Mouse (Mus musculus) leukemia stem cell, adult 10-12 weeks (primary cell): ENCODE results near the gene Eras. TPM values are rescaled to one million over a fixed set of nuclear protein-coding genes. Genes with fewer than 3 reads are reported as not detected.

ENCODE experiments used
- polyA plus RNA-seq: library from polyadenylated mRNA; stranded (reverse); fragments of >175 nt; gene quantifications from 2 replicates; pipeline ENCODE4 v1.2.3, GENCODE M21; 2012; ENCODE audit warnings: low replicate concordance

The Eras gene
- not detected in 2 replicates for polyA plus RNA-seq

GRCm38 (mm10) chrX:7928270-7928790 lies at the start of gene Eras:
Gene Eras (minus strand): TSS chrX:7928607.

GRCm38 (mm10) chrX:7977892-7978291 lies 49.5 kb upstream of the Eras start, which contains the start of gene Gata1:
Gene Gata1 (minus strand): TSS chrX:7978071.

GRCm38 (mm10) chrX:7947108-7947899 lies 18.9 kb upstream of the Eras start, which contains the start of gene Hdac6:
Gene Hdac6 (minus strand): TSS chrX:7947889.

GRCm38 (mm10) chrX:7919601-7920383 lies 8.6 kb downstream of the Eras start, which contains the start of gene Pcsk1n:
Gene Pcsk1n (plus strand): TSS chrX:7919822.

GRCm38 (mm10) chrX:7909242-7909641 lies 19.2 kb downstream of the Eras start, which contains the start of gene Gm10490:
Gene Gm10490 (plus strand): TSS chrX:7909542.

GRCm38 (mm10) chrX:7907735-7908134 lies 20.7 kb downstream of the Eras start, which contains the start of gene Gm10491:
Gene Gm10491 (minus strand): TSS chrX:7907835.

GRCm38 (mm10) chrX:7898880-7899874 lies 29.2 kb downstream of the Eras start, which contains the start of the genes Pqbp1 and Timm17b:
Gene Pqbp1 (minus strand): TSS chrX:7899269.
Gene Timm17b (plus strand): TSS chrX:7899357.

GRCm38 (mm10) chrX:7883841-7884567 lies 44.4 kb downstream of the Eras start, which contains the start of gene Slc35a2:
Gene Slc35a2 (plus strand): TSS chrX:7884028.

GRCm38 (mm10) chrX:7878007-7878419 lies 50.4 kb downstream of the Eras start, which contains the start of gene Pim2:
Gene Pim2 (plus strand): TSS chrX:7878262.

Other genes starting within 250 kb of the Eras start
- gene Magix, start 247.4 kb downstream of the Eras start, polyA plus RNA-seq: not detected in 2 replicates
- 1.3 and 5.0 TPM in 2 replicates for gene Gpkow, start 231.5 kb downstream of the Eras start, polyA plus RNA-seq
- 6.8 and 9.2 TPM in 2 replicates for gene Wdr45, start 214.3 kb downstream of the Eras start, polyA plus RNA-seq
- gene Gm45208, start 206.4 kb downstream of the Eras start, polyA plus RNA-seq: 2.4 and 4.0 TPM in 2 replicates
- gene Praf2, start 200.2 kb downstream of the Eras start, polyA plus RNA-seq: 10.4 and 37.4 TPM in 2 replicates
- gene Ccdc120, start 177.7 kb downstream of the Eras start, polyA plus RNA-seq: 6.0 and 7.0 TPM in 2 replicates
- 27.7 and 78.0 TPM in 2 replicates for gene Tfe3, start 166.0 kb downstream of the Eras start, polyA plus RNA-seq
- 24.0 and 30.6 TPM in 2 replicates for gene Gripap1, start 138.8 kb downstream of the Eras start, polyA plus RNA-seq
- gene Kcnd1, start 106.3 kb downstream of the Eras start, polyA plus RNA-seq: 0.39 and 1.3 TPM in 2 replicates
- 121 and 187 TPM in 2 replicates for gene Otud5, start 87.2 kb downstream of the Eras start, polyA plus RNA-seq
- 50.3 and 75.5 TPM in 2 replicates for gene Pim2, start 50.3 kb downstream of the Eras start, polyA plus RNA-seq
- 54.3 and 118 TPM in 2 replicates for gene Slc35a2, start 44.6 kb downstream of the Eras start, polyA plus RNA-seq
- gene Pqbp1, start 29.3 kb downstream of the Eras start, polyA plus RNA-seq: 133 and 190 TPM in 2 replicates
- gene Timm17b, start 29.2 kb downstream of the Eras start, polyA plus RNA-seq: 52.3 and 170 TPM in 2 replicates
- not detected in 2 replicates for gene Gm10491, start 20.8 kb downstream of the Eras start, polyA plus RNA-seq
- gene Gm10490, start 19.1 kb downstream of the Eras start, polyA plus RNA-seq: not detected in 2 replicates
- gene Pcsk1n, start 8.8 kb downstream of the Eras start, polyA plus RNA-seq: 0.33 TPM in 1 of 2 replicates, not detected in the other
- 3.7 and 5.1 TPM in 2 replicates for gene Hdac6, start 19.3 kb upstream of the Eras start, polyA plus RNA-seq
- gene Gata1, start 49.5 kb upstream of the Eras start, polyA plus RNA-seq: 77.8 and 320 TPM in 2 replicates
- gene Glod5, start 89.9 kb upstream of the Eras start, polyA plus RNA-seq: not detected in 2 replicates
- 4.4 and 12.7 TPM in 2 replicates for gene Suv39h1, start 146.2 kb upstream of the Eras start, polyA plus RNA-seq
- 122 and 255 TPM in 2 replicates for gene Was, start 161.9 kb upstream of the Eras start, polyA plus RNA-seq
- 15.5 and 28.1 TPM in 2 replicates for gene Wdr13, start 204.3 kb upstream of the Eras start, polyA plus RNA-seq
- 19.3 and 54.0 TPM in 2 replicates for gene Rbm3, start 217.3 kb upstream of the Eras start, polyA plus RNA-seq
- gene Tbc1d25, start 247.6 kb upstream of the Eras start, polyA plus RNA-seq: 2.0 and 9.7 TPM in 2 replicates